Mouse (Mus musculus): ENCODE measurements around the gene Serf2. TPM values are rescaled to one million over a fixed set of nuclear protein-coding genes. Genes with fewer than 3 reads are reported as not detected.

Gene Serf2
- polyA plus RNA-seq, 1 experiment from 2014 or later, result 468 TPM

GRCm38 (mm10) chr2:121416356-121416755 is 32.6 kb upstream of the Serf2 start:
- Histone ChIP-seq H3K4me2 (ENCODE audit: low read depth) (peak overlapping the region; percentile 12; the same call in 1 of the 2 replicates), H3K36me3 (ENCODE audit: control insufficient read depth, insufficient read depth, low read length) (no peaks in the 10 kb centered on the region), H3K27me3 (ENCODE audit: control insufficient read depth, insufficient read depth, low read length) (no peaks in the 10 kb centered on the region), H3K4me3 (ENCODE audit: low read depth, low read length) (no peak overlapping the region), H3K9me3 (ENCODE audit: control insufficient read depth, low read length) (no peaks in the 10 kb centered on the region), H3K27ac (ENCODE audit: low read depth, low read length) (no peak overlapping the region), H3K4me1 (ENCODE audit: control insufficient read depth, insufficient read depth, low read length) (peaks cover 21% of the 10 kb centered on the region), H3K9ac (ENCODE audit: low read length) (no peak overlapping the region)
- WGBS, result 93% methylated on average over 6 of the region's 6 CpGs
- DNase-seq (ENCODE audit: low spot score) (no peak), ATAC-seq (ENCODE audit: insufficient read depth, low FRiP score, low TSS enrichment) (no peak)

GRCm38 (mm10) chr2:121418476-121418875 is 30.5 kb upstream of the Serf2 start:
- WGBS, result 96% methylated on average over 3 of the region's 3 CpGs
- H3K36me3 ChIP-seq (ENCODE audit: control insufficient read depth, insufficient read depth, low read length), result peaks cover 4% of the 10 kb centered on the region; the same call in 1 of the 2 replicates
- no peak for ATAC-seq (ENCODE audit: insufficient read depth, low FRiP score, low TSS enrichment)

GRCm38 (mm10) chr2:121423166-121423565 is 25.8 kb upstream of the Serf2 start:
- ATAC-seq (ENCODE audit: insufficient read depth, low FRiP score, low TSS enrichment) (no peak), DNase-seq (ENCODE audit: low spot score) (no peak)
- peaks cover 17% of the 10 kb centered on the region for H3K36me3 ChIP-seq (ENCODE audit: control insufficient read depth, insufficient read depth, low read length)
- no peak overlapping the region for H3K4me3 ChIP-seq (ENCODE audit: low read depth, low read length)
- no peaks in the 10 kb centered on the region for H3K4me1 ChIP-seq (ENCODE audit: control insufficient read depth, insufficient read depth, low read length)
- no peak overlapping the region for H3K27ac ChIP-seq (ENCODE audit: low read depth, low read length)
- H3K27me3 ChIP-seq (ENCODE audit: control insufficient read depth, insufficient read depth, low read length), result no peaks in the 10 kb centered on the region
- H3K9me3 ChIP-seq (ENCODE audit: control insufficient read depth, low read length), result no peaks in the 10 kb centered on the region
- 89% methylated on average over 2 of the region's 2 CpGs for WGBS
- no peak overlapping the region for H3K4me2 ChIP-seq (ENCODE audit: low read depth)
- no peak overlapping the region for H3K9ac ChIP-seq (ENCODE audit: low read length)

More at GRCm38 (mm10) chr2:121418476-121418875, 30.5 kb upstream of the Serf2 start:
- Histone ChIP-seq H3K9ac (ENCODE audit: low read length) (no peak overlapping the region), H3K4me3 (ENCODE audit: low read depth, low read length) (no peak overlapping the region), H3K27me3 (ENCODE audit: control insufficient read depth, insufficient read depth, low read length) (no peaks in the 10 kb centered on the region), H3K9me3 (ENCODE audit: control insufficient read depth, low read length) (no peaks in the 10 kb centered on the region), H3K27ac (ENCODE audit: low read depth, low read length) (no peak overlapping the region), H3K4me2 (ENCODE audit: low read depth) (no peak overlapping the region), H3K4me1 (ENCODE audit: control insufficient read depth, insufficient read depth, low read length) (peaks cover 16% of the 10 kb centered on the region)
- DNase-seq (ENCODE audit: low spot score), result no peak

GRCm38 (mm10) chr2:121425890-121426289 is 23.1 kb upstream of the Serf2 start:
- Histone ChIP-seq H3K9me3 (ENCODE audit: control insufficient read depth, low read length) (no peaks in the 10 kb centered on the region), H3K9ac (ENCODE audit: low read length) (no peak overlapping the region), H3K4me2 (ENCODE audit: low read depth) (no peak overlapping the region), H3K27me3 (ENCODE audit: control insufficient read depth, insufficient read depth, low read length) (no peaks in the 10 kb centered on the region), H3K36me3 (ENCODE audit: control insufficient read depth, insufficient read depth, low read length) (peaks cover 22% of the 10 kb centered on the region), H3K4me1 (ENCODE audit: control insufficient read depth, insufficient read depth, low read length) (no peaks in the 10 kb centered on the region), H3K4me3 (ENCODE audit: low read depth, low read length) (no peak overlapping the region), H3K27ac (ENCODE audit: low read depth, low read length) (no peak overlapping the region)
- WGBS, result 94% methylated on average over 2 of the region's 2 CpGs
- no peak for DNase-seq (ENCODE audit: low spot score)
- no peak for ATAC-seq (ENCODE audit: insufficient read depth, low FRiP score, low TSS enrichment)

GRCm38 (mm10) chr2:121434854-121435253 is 14.1 kb upstream of the Serf2 start:
- H3K9ac ChIP-seq (ENCODE audit: low read length), result no peak overlapping the region
- no peaks in the 10 kb centered on the region for H3K4me1 ChIP-seq (ENCODE audit: control insufficient read depth, insufficient read depth, low read length)
- 97% methylated on average over 1 of the region's 1 CpGs for WGBS
- H3K4me3 ChIP-seq (ENCODE audit: low read depth, low read length), result no peak overlapping the region
- H3K4me2 ChIP-seq (ENCODE audit: low read depth), result no peak overlapping the region
- H3K9me3 ChIP-seq (ENCODE audit: control insufficient read depth, low read length), result no peaks in the 10 kb centered on the region
- ATAC-seq (ENCODE audit: insufficient read depth, low FRiP score, low TSS enrichment), result no peak
- H3K27ac ChIP-seq (ENCODE audit: low read depth, low read length), result no peak overlapping the region
- H3K36me3 ChIP-seq (ENCODE audit: control insufficient read depth, insufficient read depth, low read length), result peaks cover 35% of the 10 kb centered on the region
- no peak for DNase-seq (ENCODE audit: low spot score)
- no peaks in the 10 kb centered on the region for H3K27me3 ChIP-seq (ENCODE audit: control insufficient read depth, insufficient read depth, low read length)

GRCm38 (mm10) chr2:121439746-121440145 is 9.2 kb upstream of the Serf2 start:
- Histone ChIP-seq H3K9ac (ENCODE audit: low read length) (no peak overlapping the region), H3K4me3 (ENCODE audit: low read depth, low read length) (no peak overlapping the region), H3K9me3 (ENCODE audit: control insufficient read depth, low read length) (no peaks in the 10 kb centered on the region), H3K27me3 (ENCODE audit: control insufficient read depth, insufficient read depth, low read length) (peaks cover 18% of the 10 kb centered on the region), H3K27ac (ENCODE audit: low read depth, low read length) (no peak overlapping the region), H3K4me2 (ENCODE audit: low read depth) (no peak overlapping the region), H3K4me1 (ENCODE audit: control insufficient read depth, insufficient read depth, low read length) (peaks cover 9% of the 10 kb centered on the region), H3K36me3 (ENCODE audit: control insufficient read depth, insufficient read depth, low read length) (peaks cover 7% of the 10 kb centered on the region)
- ATAC-seq (ENCODE audit: insufficient read depth, low FRiP score, low TSS enrichment), result no peak
- WGBS, result 77% methylated on average over 4 of the region's 4 CpGs
- no peak for DNase-seq (ENCODE audit: low spot score)

GRCm38 (mm10) chr2:121440834-121441605 is 8.0 kb upstream of the Serf2 start:
- Histone ChIP-seq H3K4me2 (ENCODE audit: low read depth) (no peak overlapping the region), H3K4me3 (ENCODE audit: low read depth, low read length) (no peak overlapping the region), H3K9ac (ENCODE audit: low read length) (no peak overlapping the region), H3K4me1 (ENCODE audit: control insufficient read depth, insufficient read depth, low read length) (peaks cover 9% of the 10 kb centered on the region), H3K9me3 (ENCODE audit: control insufficient read depth, low read length) (no peaks in the 10 kb centered on the region), H3K27me3 (ENCODE audit: control insufficient read depth, insufficient read depth, low read length) (peaks cover 18% of the 10 kb centered on the region), H3K27ac (ENCODE audit: low read depth, low read length) (no peak overlapping the region), H3K36me3 (ENCODE audit: control insufficient read depth, insufficient read depth, low read length) (peaks cover 6% of the 10 kb centered on the region)
- ATAC-seq (ENCODE audit: insufficient read depth, low FRiP score, low TSS enrichment) (no peak), DNase-seq (ENCODE audit: low spot score) (no peak)
- WGBS, result 63% methylated on average over 5 of the region's 5 CpGs

- WGBS, result 8% methylated on average over 11 of the region's 11 CpGs
- peaks cover 6% of the 10 kb centered on the region for H3K36me3 ChIP-seq (ENCODE audit: control insufficient read depth, insufficient read depth, low read length)
- no peaks in the 10 kb centered on the region for H3K9me3 ChIP-seq (ENCODE audit: control insufficient read depth, low read length)
- no peak overlapping the region; the same call in 1 of the 2 replicates for H3K9ac ChIP-seq (ENCODE audit: low read length)
- H3K27me3 ChIP-seq (ENCODE audit: control insufficient read depth, insufficient read depth, low read length), result peaks cover 18% of the 10 kb centered on the region
- DNase-seq (ENCODE audit: low spot score) (no peak), ATAC-seq (ENCODE audit: insufficient read depth, low FRiP score, low TSS enrichment) (no peak)
- H3K4me2 ChIP-seq (ENCODE audit: low read depth), result peak overlapping the region; percentile 57
- no peak overlapping the region for H3K27ac ChIP-seq (ENCODE audit: low read depth, low read length)
- H3K4me3 ChIP-seq (ENCODE audit: low read depth, low read length), result peak overlapping the region; percentile 33
- peaks cover 9% of the 10 kb centered on the region for H3K4me1 ChIP-seq (ENCODE audit: control insufficient read depth, insufficient read depth, low read length)
Measured at GRCm38 (mm10) chr2:121441800-121442199, 7.2 kb upstream of the Serf2 start.
